Mouse (Mus musculus) lung, adult 2 months (tissue): ENCODE data around the gene Ywhaq.

ENCODE experiments used
- CTCF ChIP-seq: fragments of 200-500 bp; IDR thresholded peaks from 2 replicates; pipeline ENCODE4 v1.5.1; 2011; ENCODE audit warnings: mild to moderate bottlenecking, low read length, control low read depth; ENCODE audit not compliant: insufficient read depth
- POLR2A ChIP-seq: fragments of 200-500 bp; IDR thresholded peaks from 2 replicates; pipeline ENCODE4 v1.6.1; 2011; ENCODE audit warnings: low read depth, mild to moderate bottlenecking, control low read depth, low read length, borderline replicate concordance; ENCODE audit errors: extremely low read depth

- TF ChIP-seq CTCF (no peak), POLR2A (no peak)
Observed at GRCm38 (mm10) chr12:21424683-21425082, 7.2 kb upstream of the Ywhaq start.
